In the genomic region with DNA sequence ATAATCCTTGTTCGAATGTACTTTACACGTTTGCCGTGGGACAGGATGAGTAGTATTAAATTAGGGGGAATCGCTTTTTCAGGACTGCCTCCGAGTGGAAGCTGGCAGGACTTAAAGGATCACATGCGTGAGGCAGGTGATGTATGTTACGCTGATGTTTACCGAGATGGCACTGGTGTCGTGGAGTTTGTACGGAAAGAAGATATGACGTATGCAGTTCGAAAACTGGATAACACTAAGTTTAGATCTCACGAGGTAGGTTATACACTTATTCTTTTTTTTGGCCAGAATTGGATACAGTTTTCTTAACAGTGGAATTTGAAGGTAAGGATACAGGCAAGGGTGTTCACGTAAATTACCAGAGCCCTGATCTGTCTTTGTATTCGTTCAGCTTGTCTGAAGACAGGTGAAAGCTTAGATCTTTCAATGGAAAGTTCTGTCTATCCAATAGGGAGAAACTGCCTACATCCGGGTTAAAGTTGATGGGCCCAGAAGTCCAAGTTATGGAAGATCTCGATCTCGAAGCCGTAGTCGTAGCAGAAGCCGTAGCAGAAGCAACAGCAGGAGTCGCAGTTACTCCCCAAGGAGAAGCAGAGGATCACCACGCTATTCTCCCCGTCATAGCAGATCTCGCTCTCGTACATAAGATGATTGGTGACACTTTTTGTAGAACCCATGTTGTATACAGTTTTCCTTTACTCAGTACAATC, we compare ENCODE assay signal across 8 mouse cellular contexts. TPM values are rescaled to one million over a fixed set of nuclear protein-coding genes. Genes with fewer than 3 reads are reported as not detected.
DNase-seq lines count a peak whose midpoint lies in the region; ATAC-seq and TF ChIP-seq lines count a peak whose summit lies in the region.

No protein-coding gene starts in this region.

- H3K27ac ChIP-seq in kidney, postnatal 0 days, result no peak overlapping the region
- H3K27ac ChIP-seq in heart, embryonic 15.5 days, result peak overlapping the region; percentile 12; the same call in 1 of the 2 replicates
- no peak overlapping the region for H3K27ac ChIP-seq in macrophage

- peaks cover 60% of the 10 kb centered on the region for H3K79me2 ChIP-seq in macrophage (ENCODE audit: inconsistent target)

- no peak for DNase-seq in kidney, postnatal 0 days (ENCODE audit: low spot score)
- DNase-seq in kidney, adult 9 months, result no peak
- peak; percentile 41 for DNase-seq in NIH3T3 (ENCODE audit: low read depth)
- no peak for DNase-seq in ovary, postnatal 14 days (ENCODE audit: low spot score)
- DNase-seq in right cerebral cortex, postnatal 36 days (ENCODE audit: low spot score in 2 of 2), result no peak
- DNase-seq in kidney, postnatal 4 days, result no peak

- ATAC-seq in kidney, postnatal 0 days (replicated peaks; ENCODE audit: low FRiP score, low read depth), result no peak
- no peak for ATAC-seq in heart, embryonic 15.5 days (replicated peaks; ENCODE audit: insufficient number of reproducible peaks, insufficient read depth, low FRiP score, low read depth)

- H3K9ac ChIP-seq in kidney, postnatal 0 days (ENCODE audit: low read depth, low read length), result peak overlapping the region; percentile 99; the same call in 1 of the 2 replicates
- peak overlapping the region; percentile 97 for H3K9ac ChIP-seq in heart, embryonic 15.5 days

- H3K4me3 ChIP-seq in kidney, postnatal 0 days (replicated peaks; ENCODE audit: low read depth, low read length), result peak overlapping the region; percentile 98
- peak overlapping the region; percentile 89 for H3K4me3 ChIP-seq in heart, embryonic 15.5 days
- H3K4me3 ChIP-seq in macrophage (ENCODE audit: inconsistent target), result peak overlapping the region; percentile 63

- H3K4me1 ChIP-seq in kidney, postnatal 0 days (replicated peaks; ENCODE audit: insufficient read depth, low read length), result 0 out of 2 replicates have a peak, but pooled peaks cover 7% of the 10 kb centered on the region
- peaks cover 28% of the 10 kb centered on the region for H3K4me1 ChIP-seq in heart, embryonic 15.5 days (replicated peaks)

- WGBS in kidney, postnatal 0 days, result 9% methylated on average over 26 of the region's 26 CpGs
- WGBS in heart, embryonic 15.5 days, result 14% methylated on average over 26 of the region's 26 CpGs
- 22% methylated on average over 26 of the region's 26 CpGs for WGBS in macrophage (ENCODE audit: missing documents)

- H3K27me3 ChIP-seq in kidney, postnatal 0 days (ENCODE audit: insufficient read depth, low read length), result no peaks in the 10 kb centered on the region
- H3K27me3 ChIP-seq in heart, embryonic 15.5 days, result no peaks in the 10 kb centered on the region

- H3K36me3 ChIP-seq in kidney, postnatal 0 days (ENCODE audit: insufficient read depth, low read length), result no peaks in the 10 kb centered on the region
- H3K36me3 ChIP-seq in heart, embryonic 15.5 days, result peaks cover 31% of the 10 kb centered on the region
- H3K36me3 ChIP-seq in macrophage (ENCODE audit: inconsistent target), result peaks cover 12% of the 10 kb centered on the region; the same call in 1 of the 2 replicates

- no peaks in the 10 kb centered on the region for H3K9me3 ChIP-seq in kidney, postnatal 0 days (replicated peaks; ENCODE audit: low read length)
- no peaks in the 10 kb centered on the region for H3K9me3 ChIP-seq in heart, embryonic 15.5 days (replicated peaks)

- TF ChIP-seq CTCF in kidney, postnatal 0 days (IDR thresholded peaks at IDR 0.05; ENCODE audit: low read depth), result 0 out of 2 replicates have a peak, but pooled peaks have one; percentile 3

- peak overlapping the region; percentile 60 for H3K4me2 ChIP-seq in kidney, postnatal 0 days (ENCODE audit: low read length)
- peak overlapping the region; percentile 72 for H3K4me2 ChIP-seq in heart, embryonic 15.5 days

RNA-seq across cellular contexts. Expression of a gene that starts 1.9 kb away (rescaled TPM):
- polyA plus RNA-seq in kidney, postnatal 0 days (2015; fragmentation: Nextera tagmentation; extraction: Ambion mirVana), result 187 and 206 TPM in 2 replicates
- polyA plus RNA-seq in heart, embryonic 15.5 days (2015; fragmentation: Nextera tagmentation; extraction: Ambion mirVana), result 149 and 172 TPM in 2 replicates
- total RNA-seq in macrophage (2018; cell fraction: chromatin; rRNA removed), result 100 to 1,000 TPM in 15 of 26 experiments, 10 to 100 TPM in 11; 52.3 to 254 (median 106) TPM
- 100 to 1,000 TPM in 4 of 26 experiments, 10 to 100 TPM in 22; 73.1 to 109 (median 89.7) TPM for total RNA-seq in macrophage (2018; cell fraction: cytosol; rRNA removed)
- total RNA-seq in macrophage (2018; cell fraction: nucleus; rRNA removed), result 100 to 1,000 TPM in 17 of 26 experiments, 10 to 100 TPM in 9; 70.6 to 242 (median 110) TPM
- 77.7 to 105 TPM (median 79.2 TPM) in 3 replicates for polyA plus RNA-seq in macrophage (2018)

RNA-seq across cellular contexts. Expression of a gene that starts 19.0 kb away (rescaled TPM):
- polyA plus RNA-seq in kidney, postnatal 0 days (2015; fragmentation: Nextera tagmentation; extraction: Ambion mirVana), result 38.8 and 39.8 TPM in 2 replicates
- polyA plus RNA-seq in heart, embryonic 15.5 days (2015; fragmentation: Nextera tagmentation; extraction: Ambion mirVana), result 22.2 and 24.9 TPM in 2 replicates
- 100 to 1,000 TPM in 2 of 26 experiments, 10 to 100 TPM in 23, 1 to 10 TPM in 1; 9.5 to 112 (median 16.5) TPM for total RNA-seq in macrophage (2018; cell fraction: chromatin; rRNA removed)
- total RNA-seq in macrophage (2018; cell fraction: cytosol; rRNA removed), result 10 to 100 TPM; 11.5 to 42.6 (median 17.7) TPM
- 100 to 1,000 TPM in 2 of 26 experiments, 10 to 100 TPM in 24; 14.5 to 149 (median 23.2) TPM for total RNA-seq in macrophage (2018; cell fraction: nucleus; rRNA removed)
- 12.2 to 18.4 TPM (median 14.4 TPM) in 3 replicates for polyA plus RNA-seq in macrophage (2018)

RNA-seq across cellular contexts. Expression of a gene that starts 48.7 kb away (rescaled TPM):
- 16.4 and 19.4 TPM in 2 replicates for polyA plus RNA-seq in kidney, postnatal 0 days (2015; fragmentation: Nextera tagmentation; extraction: Ambion mirVana)
- 18.4 and 20.3 TPM in 2 replicates for polyA plus RNA-seq in heart, embryonic 15.5 days (2015; fragmentation: Nextera tagmentation; extraction: Ambion mirVana)
- total RNA-seq in macrophage (2018; cell fraction: chromatin; rRNA removed), result 10 to 100 TPM in 17 of 26 experiments, 1 to 10 TPM in 9; 3.5 to 73.4 (median 15.4) TPM
- total RNA-seq in macrophage (2018; cell fraction: cytosol; rRNA removed), result 1 to 10 TPM in 22 of 26 experiments, under 1 TPM in 4; 0.48 to 4.6 (median 1.9) TPM
- 10 to 100 TPM in 6 of 26 experiments, 1 to 10 TPM in 20; 1.5 to 26.6 (median 5.2) TPM for total RNA-seq in macrophage (2018; cell fraction: nucleus; rRNA removed)
- 0.95 to 2.5 TPM (median 2.2 TPM) in 3 replicates for polyA plus RNA-seq in macrophage (2018)
